Mouse (Mus musculus): ENCODE data around the gene Abhd13. TPM values are rescaled to one million over a fixed set of nuclear protein-coding genes. Genes with fewer than 3 reads are reported as not detected.

Abhd13 gene
- total and polyA plus RNA-seq, 3 experiments = 8.6 to 20.3 (median 13.0) TPM

- H3K9me3 ChIP-seq (replicated peaks; ENCODE audit: low read length) = no peaks in the 10 kb centered on the region
- no peak overlapping the region for H3K9ac ChIP-seq (ENCODE audit: insufficient read depth, low read depth)
- no peak overlapping the region for H3K27ac ChIP-seq (ENCODE audit: insufficient read depth, low read depth)
- H3K36me3 ChIP-seq (replicated peaks in 1 of 2; ENCODE audit: control insufficient read depth in 1 of 2, insufficient read depth in 1 of 2, low read length in 1 of 2) = no peaks in the 10 kb centered on the region
- TF ChIP-seq CHD1 (IDR thresholded peaks at IDR 0.05; ENCODE audit: low read depth, low read length) (no peak), JUN (IDR thresholded peaks at IDR 0.05; ENCODE audit: insufficient read depth, low read depth, low read length) (no peak), CTCF (conservative IDR thresholded peaks at IDR 0.05 in 1 of 2, IDR thresholded peaks at IDR 0.05 in 1 of 2; ENCODE audit: low read depth in 2 of 2, low read length in 2 of 2) (no peak), USF1 (IDR thresholded peaks at IDR 0.05; ENCODE audit: low read depth, low read length) (no peak), MXI1 (IDR thresholded peaks at IDR 0.05; ENCODE audit: low read depth, low read length) (no peak), ZMIZ1 (IDR thresholded peaks at IDR 0.05; ENCODE audit: low read depth, low read length) (no peak), EP300 (IDR thresholded peaks at IDR 0.05; ENCODE audit: low read length) (no peak), POLR2A (IDR thresholded peaks at IDR 0.05; ENCODE audit: low read depth, low read length) (no peak), TBP (conservative IDR thresholded peaks at IDR 0.05; ENCODE audit: low read depth, low read length) (no peak), POLR2AphosphoS2 (IDR thresholded peaks at IDR 0.05; ENCODE audit: low read depth, low read length) (no peak), ZKSCAN1 (IDR thresholded peaks at IDR 0.05; ENCODE audit: borderline replicate concordance, low read depth, low read length) (no peak), NRF1 (IDR thresholded peaks at IDR 0.05; ENCODE audit: low read depth, low read length) (no peak), ZC3H11A (IDR thresholded peaks at IDR 0.05; ENCODE audit: low read depth, low read length) (no peak), TCF12 (IDR thresholded peaks at IDR 0.05; ENCODE audit: low read depth, low read length) (no peak), GABPA (IDR thresholded peaks at IDR 0.05; ENCODE audit: insufficient replicate concordance, low read depth, low read length) (no peak), RCOR1 (conservative IDR thresholded peaks at IDR 0.05; ENCODE audit: low read depth, low read length) (no peak)
- dilution Hi-C loops (cut with MboI; ENCODE audit: extremely low pct_ligation_motif_present, extremely low pct_unique_long_range_greater_than_20kb, low sequenced_read_pairs) (no loop called here), in situ Hi-C loops (cut with MboI; ENCODE audit: low pct_ligation_motif_present, low pct_unique_long_range_greater_than_20kb, low sequenced_read_pairs) (no loop called here)
- no peak overlapping the region for H3K4me3 ChIP-seq (replicated peaks in 1 of 3; ENCODE audit: low read depth in 2 of 3, low read length in 2 of 3, poor library complexity in 1 of 3)
- DNase-seq (ENCODE audit: extremely low read depth) = no peak
- peaks cover 7 to 23% of the 10 kb centered on the region in 2 experiments; a peak in 3 of 4 replicates for H3K4me1 ChIP-seq (ENCODE audit: control insufficient read depth in 1 of 2, insufficient read depth in 2 of 2)
- no peak overlapping the region for H3K4me2 ChIP-seq (ENCODE audit: insufficient read depth, low read depth, poor library complexity, severe bottlenecking)
- no peaks in the 10 kb centered on the region for H3K27me3 ChIP-seq (replicated peaks)
- no peaks in the 10 kb centered on the region for H3K79me2 ChIP-seq (replicated peaks; ENCODE audit: control insufficient read depth, extremely low read depth, insufficient read depth, poor library complexity, severe bottlenecking)
These were observed 30.1 kb downstream of the Abhd13 start for GRCm38 (mm10) chr8:10007660-10008028.

- no peak overlapping the region for H3K4me2 ChIP-seq (ENCODE audit: insufficient read depth, low read depth, poor library complexity, severe bottlenecking)
- dilution Hi-C loops (cut with MboI; ENCODE audit: extremely low pct_ligation_motif_present, extremely low pct_unique_long_range_greater_than_20kb, low sequenced_read_pairs) = no loop called here
- in situ Hi-C loops (cut with MboI; ENCODE audit: low pct_ligation_motif_present, low pct_unique_long_range_greater_than_20kb, low sequenced_read_pairs) = no loop called here
These were observed 38.7 kb downstream of the Abhd13 start for GRCm38 (mm10) chr8:10016252-10016651.

More at GRCm38 (mm10) chr8:10016252-10016651, 38.7 kb downstream of the Abhd13 start:
- TF ChIP-seq KAT2A (IDR thresholded peaks at IDR 0.05; ENCODE audit: insufficient replicate concordance, low read length) (no peak), UBTF (IDR thresholded peaks at IDR 0.05; ENCODE audit: low read depth, low read length) (no peak), E2F4 (IDR thresholded peaks at IDR 0.05; ENCODE audit: insufficient replicate concordance, low read depth, low read length) (no peak), NELFE (IDR thresholded peaks at IDR 0.05; ENCODE audit: low read depth, low read length) (no peak), ETS1 (conservative IDR thresholded peaks at IDR 0.05; ENCODE audit: low read depth, low read length) (no peak), CHD2 (IDR thresholded peaks at IDR 0.05; ENCODE audit: low read length) (no peak)
- no peaks in the 10 kb centered on the region for H3K4me1 ChIP-seq (ENCODE audit: control insufficient read depth in 1 of 2, insufficient read depth in 2 of 2)
- no peak overlapping the region for H3K4me3 ChIP-seq (replicated peaks in 1 of 3; ENCODE audit: low read depth in 2 of 3, low read length in 2 of 3, poor library complexity in 1 of 3)
- H3K9me3 ChIP-seq (replicated peaks; ENCODE audit: low read length) = no peaks in the 10 kb centered on the region
- no peaks in the 10 kb centered on the region for H3K27me3 ChIP-seq (replicated peaks)
- H3K9ac ChIP-seq (ENCODE audit: insufficient read depth, low read depth) = no peak overlapping the region
- H3K79me2 ChIP-seq (replicated peaks; ENCODE audit: control insufficient read depth, extremely low read depth, insufficient read depth, poor library complexity, severe bottlenecking) = no peaks in the 10 kb centered on the region
- no peaks in the 10 kb centered on the region for H3K36me3 ChIP-seq (replicated peaks in 1 of 2; ENCODE audit: control insufficient read depth in 1 of 2, insufficient read depth in 1 of 2, low read length in 1 of 2)
- H3K27ac ChIP-seq (ENCODE audit: insufficient read depth, low read depth) = no peak overlapping the region
- DNase-seq (ENCODE audit: extremely low read depth) = no peak

Data from CH12.LX (cell line).